Mouse (Mus musculus) olfactory bulb, adult 2 months (tissue): Measurements from ENCODE around the gene Ptprc. TPM values are rescaled to one million over a fixed set of nuclear protein-coding genes. Genes with fewer than 3 reads are reported as not detected.

ENCODE experiments used
- H3K27ac ChIP-seq: fragments of 200-500 bp; 2 replicates; pipeline ENCODE4 v1.5.1; 2012; ENCODE audit warnings: low read depth, low read length; ENCODE audit not compliant: insufficient read depth
- H3K4me1 ChIP-seq: fragments of 200-500 bp; 2 replicates; pipeline ENCODE4 v1.6.1; 2012; ENCODE audit warnings: low read length; ENCODE audit not compliant: control insufficient read depth, insufficient read depth
- H3K4me3 ChIP-seq: fragments of 200-500 bp; 2 replicates; pipeline ENCODE4 v1.5.1; 2012; ENCODE audit warnings: mild to moderate bottlenecking, low read depth, low read length, moderate library complexity; ENCODE audit not compliant: insufficient read depth
- CTCF ChIP-seq: fragments of 200-500 bp; IDR thresholded peaks from 2 replicates; pipeline ENCODE4 v1.5.1; 2012; ENCODE audit warnings: low read depth, mild to moderate bottlenecking, low read length, moderate library complexity; ENCODE audit not compliant: insufficient read depth
- POLR2A ChIP-seq: fragments of 200-500 bp; IDR thresholded peaks from 2 replicates; pipeline ENCODE4 v1.6.1; 2012; ENCODE audit warnings: mild to moderate bottlenecking, low read depth, low read length, moderate library complexity; ENCODE audit not compliant: insufficient read depth
- WGBS: fragments of 180-500 bp; shearing (Covaris S2); methylation state at CpG from one replicate; pipeline ENCODE4 v1.1.7; 2018; 5-methylcytosine and 5-hydroxymethylcytosine counted together
- polyA plus RNA-seq: library from polyadenylated mRNA; stranded (reverse); fragments of >200 nt; gene quantifications from 2 replicates; pipeline ENCODE4 v1.2.4, GENCODE M21; 2012; ENCODE audit warnings: low replicate concordance; ENCODE audit not compliant: missing spikeins, insufficient read depth, insufficient read length

Gene Ptprc
- 291 and 662 TPM in 2 replicates for polyA plus RNA-seq

GRCm38 (mm10) chr1:138175494-138175893 is at the start of gene Ptprc:
TSS of gene Ptprc (minus strand) at chr1:138175708.
- WGBS, result 86% methylated on average over 4 of the region's 4 CpGs
- no peak within 1 kb of the TSS for H3K4me3 ChIP-seq
- no peak within 1 kb of the TSS for H3K27ac ChIP-seq
- TF ChIP-seq CTCF (no peak), POLR2A (no peak)
- no peaks in the 10 kb centered on the region for H3K4me1 ChIP-seq

GRCm38 (mm10) chr1:138214736-138215458 is 39.4 kb upstream of the Ptprc start:
- no peak for TF ChIP-seq POLR2A
- TF ChIP-seq CTCF, result no peak
- Histone ChIP-seq H3K4me1 (no peaks in the 10 kb centered on the region), H3K4me3 (no peak overlapping the region), H3K27ac (no peak overlapping the region)
- 49% methylated on average over 3 of the region's 3 CpGs for WGBS

GRCm38 (mm10) chr1:138210387-138211024 is 35.0 kb upstream of the Ptprc start:
- WGBS, result 86% methylated on average over 3 of the region's 3 CpGs
- H3K4me3 ChIP-seq, result no peak overlapping the region
- H3K4me1 ChIP-seq, result no peaks in the 10 kb centered on the region
- H3K27ac ChIP-seq, result no peak overlapping the region
- TF ChIP-seq CTCF, result no peak
- no peak for TF ChIP-seq POLR2A

GRCm38 (mm10) chr1:138209751-138210150 is 34.2 kb upstream of the Ptprc start:
- TF ChIP-seq CTCF (no peak), POLR2A (no peak)
- Histone ChIP-seq H3K4me1 (no peaks in the 10 kb centered on the region), H3K27ac (no peak overlapping the region), H3K4me3 (no peak overlapping the region)
- 93% methylated on average over 3 of the region's 3 CpGs for WGBS

GRCm38 (mm10) chr1:138206041-138206440 is 30.5 kb upstream of the Ptprc start:
- no peak overlapping the region for H3K27ac ChIP-seq
- no peak overlapping the region for H3K4me3 ChIP-seq
- H3K4me1 ChIP-seq, result no peaks in the 10 kb centered on the region
- TF ChIP-seq CTCF (no peak), POLR2A (no peak)
- 50% methylated on average over 7 of the region's 7 CpGs for WGBS

GRCm38 (mm10) chr1:138191689-138192508 is 16.4 kb upstream of the Ptprc start:
- peaks cover 5% of the 10 kb centered on the region; the same call in 1 of the 2 replicates for H3K4me1 ChIP-seq
- no peak for TF ChIP-seq CTCF
- TF ChIP-seq POLR2A, result no peak
- H3K27ac ChIP-seq, result no peak overlapping the region
- 66% methylated on average over 8 of the region's 8 CpGs for WGBS
- H3K4me3 ChIP-seq, result no peak overlapping the region

GRCm38 (mm10) chr1:138188131-138188530 is 12.6 kb upstream of the Ptprc start:
- 89% methylated on average over 4 of the region's 4 CpGs for WGBS
- H3K4me1 ChIP-seq, result peaks cover 5% of the 10 kb centered on the region; the same call in 1 of the 2 replicates
- no peak overlapping the region for H3K4me3 ChIP-seq
- H3K27ac ChIP-seq, result no peak overlapping the region
- no peak for TF ChIP-seq POLR2A
- no peak for TF ChIP-seq CTCF

GRCm38 (mm10) chr1:138185904-138186303 is 10.4 kb upstream of the Ptprc start:
- 68% methylated on average over 4 of the region's 4 CpGs for WGBS
- no peak for TF ChIP-seq POLR2A
- TF ChIP-seq CTCF, result no peak
- Histone ChIP-seq H3K4me3 (no peak overlapping the region), H3K4me1 (no peaks in the 10 kb centered on the region), H3K27ac (no peak overlapping the region)

GRCm38 (mm10) chr1:138180081-138180480 is 4.6 kb upstream of the Ptprc start:
- TF ChIP-seq POLR2A (no peak), CTCF (no peak)
- H3K27ac ChIP-seq, result no peak overlapping the region
- H3K4me3 ChIP-seq, result no peak overlapping the region
- no peaks in the 10 kb centered on the region for H3K4me1 ChIP-seq
